19 mouse cellular contexts compared by ENCODE assay signal in genomic region chr11:120382509-120382908, GRCm38 (mm10). TPM values are rescaled to one million over a fixed set of nuclear protein-coding genes. Genes with fewer than 3 reads are reported as not detected.
DNase-seq lines count a peak whose midpoint lies in the region; ATAC-seq and TF ChIP-seq lines count a peak whose summit lies in the region.
"Had no signal": no experiment of that assay in that cellular context is flagged by ENCODE, and none has a peak within 500 bp of the region (broad histone marks: within the 10 kb centered on the region; RNA-seq: fewer than 3 reads in every experiment).

No protein-coding gene starts in this region.

- H3K4me3 ChIP-seq in stomach, embryonic 15.5 days (replicated peaks) = no peak overlapping the region
- H3K4me3 ChIP-seq in stomach, postnatal 0 days (ENCODE audit: low read depth, low read length) = no peak overlapping the region
- no peak overlapping the region for H3K4me3 ChIP-seq in heart, embryonic 10.5 days
- H3K4me3 ChIP-seq: forebrain, embryonic 12.5 days; liver, embryonic 13.5 days had no signal

- H3K4me2 ChIP-seq in stomach, embryonic 15.5 days = no peak overlapping the region
- no peak overlapping the region for H3K4me2 ChIP-seq in stomach, postnatal 0 days (replicated peaks; ENCODE audit: low read depth)
- H3K4me2 ChIP-seq: forebrain, embryonic 12.5 days; liver, embryonic 13.5 days had no signal

- H3K27me3 ChIP-seq in stomach, embryonic 15.5 days (replicated peaks) = no peaks in the 10 kb centered on the region
- no peaks in the 10 kb centered on the region for H3K27me3 ChIP-seq in stomach, postnatal 0 days (ENCODE audit: control insufficient read depth, insufficient read depth, low read length)
- H3K27me3 ChIP-seq in heart, embryonic 10.5 days (ENCODE audit: insufficient read depth, poor library complexity, severe bottlenecking) = no peaks in the 10 kb centered on the region
- H3K27me3 ChIP-seq: forebrain, embryonic 12.5 days; liver, embryonic 13.5 days had no signal

- TF ChIP-seq EP300 in stomach, postnatal 0 days (optimal IDR thresholded peaks at IDR 0.05) = no peak

- no peaks in the 10 kb centered on the region for H3K9me3 ChIP-seq in stomach, embryonic 15.5 days
- H3K9me3 ChIP-seq in stomach, postnatal 0 days (ENCODE audit: control insufficient read depth, low read length) = no peaks in the 10 kb centered on the region
- H3K9me3 ChIP-seq in heart, embryonic 10.5 days = no peaks in the 10 kb centered on the region
- H3K9me3 ChIP-seq: forebrain, embryonic 12.5 days; liver, embryonic 13.5 days had no signal

- WGBS in stomach, embryonic 15.5 days = 92% methylated on average over 9 of the region's 9 CpGs
- 86% methylated on average over 9 of the region's 9 CpGs for WGBS in stomach, postnatal 0 days
- 62% methylated on average over 9 of the region's 9 CpGs for WGBS in heart, embryonic 10.5 days

- H3K27ac ChIP-seq in stomach, embryonic 15.5 days = 0 out of 2 replicates have a peak overlapping the region, but pooled peaks have one; percentile 16
- no peak overlapping the region for H3K27ac ChIP-seq in stomach, postnatal 0 days (replicated peaks)
- H3K27ac ChIP-seq in heart, embryonic 10.5 days = peak overlapping the region; percentile 85
- H3K27ac ChIP-seq: forebrain, embryonic 12.5 days; liver, embryonic 13.5 days had no signal

- no peak for DNase-seq in stomach, postnatal 0 days (ENCODE audit: low spot score)
- peak; percentile 86 for DNase-seq in heart, embryonic 10.5 days (ENCODE audit: low spot score)
- peak; percentile 72 for DNase-seq in heart, postnatal 4 days
- DNase-seq in thymus, postnatal 10 days (ENCODE audit: low spot score in 2 of 2) = no peak
- DNase-seq in liver = no peak
- no peak for DNase-seq in thymus, postnatal 36 days
- DNase-seq: adrenal gland, postnatal 14 days; cerebellum, adult 8-10 months; gastrocnemius, postnatal 10 days; liver, embryonic 13.5 days; lung, postnatal 14 days; retina, postnatal 1 day; thymus, adult 2 months had no signal

- no peak overlapping the region for H3K9ac ChIP-seq in stomach, embryonic 15.5 days
- no peak overlapping the region for H3K9ac ChIP-seq in stomach, postnatal 0 days (ENCODE audit: low read length)
- H3K9ac ChIP-seq: forebrain, embryonic 12.5 days; liver, embryonic 13.5 days had no signal

- TF ChIP-seq CTCF in stomach, postnatal 0 days (IDR thresholded peaks at IDR 0.05; ENCODE audit: low read depth) = no peak

- peaks cover 59% of the 10 kb centered on the region for H3K36me3 ChIP-seq in stomach, embryonic 15.5 days
- H3K36me3 ChIP-seq in stomach, postnatal 0 days (ENCODE audit: control insufficient read depth, insufficient read depth, low read length) = peaks cover 31% of the 10 kb centered on the region
- peaks cover 73% of the 10 kb centered on the region for H3K36me3 ChIP-seq in heart, embryonic 10.5 days

- no peak for ATAC-seq in stomach, embryonic 15.5 days (ENCODE audit: insufficient read depth, low FRiP score, low read depth)
- ATAC-seq in stomach, postnatal 0 days (ENCODE audit: low FRiP score, low TSS enrichment) = no peak
- ATAC-seq: CD4-positive, CD25-positive, alpha-beta regulatory T cell, adult 4 months had no signal

- peaks cover 12% of the 10 kb centered on the region for H3K4me1 ChIP-seq in stomach, embryonic 15.5 days
- H3K4me1 ChIP-seq in stomach, postnatal 0 days (replicated peaks; ENCODE audit: control insufficient read depth, insufficient read depth) = 0 out of 2 replicates have a peak, but pooled peaks cover 2% of the 10 kb centered on the region
- peaks cover 51% of the 10 kb centered on the region for H3K4me1 ChIP-seq in heart, embryonic 10.5 days

RNA-seq across cellular contexts. Expression of gene Faap100, which starts 3.9 kb away (rescaled TPM):
- 31.5 and 33.0 TPM in 2 replicates for polyA plus RNA-seq in stomach, embryonic 15.5 days (2015; fragmentation: Nextera tagmentation; extraction: Ambion mirVana)
- 14.3 and 15.3 TPM in 2 replicates for polyA plus RNA-seq in stomach, postnatal 0 days (2015; fragmentation: Nextera tagmentation; extraction: Ambion mirVana)
- 32.5 and 35.9 TPM in 2 replicates for polyA plus RNA-seq in heart, embryonic 10.5 days (2016; fragmentation: Nextera tagmentation; extraction: Ambion mirVana)
- 10 to 100 TPM; 31.4 to 34.4 TPM for total RNA-seq in heart, postnatal 4 days (2021)

RNA-seq across cellular contexts. Expression of gene Fscn2, which starts 21.2 kb away (rescaled TPM):
- 0.49 and 0.85 TPM in 2 replicates for polyA plus RNA-seq in stomach, embryonic 15.5 days (2015; fragmentation: Nextera tagmentation; extraction: Ambion mirVana)
- polyA plus RNA-seq in stomach, postnatal 0 days (2015; fragmentation: Nextera tagmentation; extraction: Ambion mirVana) = 0.41 and 0.47 TPM in 2 replicates
- 0.25 and 0.49 TPM in 2 replicates for polyA plus RNA-seq in heart, embryonic 10.5 days (2016; fragmentation: Nextera tagmentation; extraction: Ambion mirVana)
- under 1 TPM in 1 of 2 experiments, not detected in 1; 0.34 TPM for total RNA-seq in heart, postnatal 4 days (2021)
- polyA plus RNA-seq: liver, embryonic 13.5 days had no signal

RNA-seq across cellular contexts. Expression of gene Actg1, which starts 34.2 kb away (rescaled TPM):
- polyA plus RNA-seq in stomach, embryonic 15.5 days (2015; fragmentation: Nextera tagmentation; extraction: Ambion mirVana) = 2,501 and 2,557 TPM in 2 replicates
- polyA plus RNA-seq in stomach, postnatal 0 days (2015; fragmentation: Nextera tagmentation; extraction: Ambion mirVana) = 2,268 and 2,377 TPM in 2 replicates
- 1,513 and 2,033 TPM in 2 replicates for polyA plus RNA-seq in heart, embryonic 10.5 days (2016; fragmentation: Nextera tagmentation; extraction: Ambion mirVana)
- total RNA-seq in heart, postnatal 4 days (2021) = 1,000 to 10,000 TPM in 1 of 2 experiments, 100 to 1,000 TPM in 1; 930 to 1,002 TPM

RNA-seq across cellular contexts. Expression of gene Nploc4, which starts 55.0 kb away (rescaled TPM):
- polyA plus RNA-seq in stomach, embryonic 15.5 days (2015; fragmentation: Nextera tagmentation; extraction: Ambion mirVana) = 28.1 and 29.8 TPM in 2 replicates
- polyA plus RNA-seq in stomach, postnatal 0 days (2015; fragmentation: Nextera tagmentation; extraction: Ambion mirVana) = 15.7 and 17.9 TPM in 2 replicates
- 43.0 and 49.6 TPM in 2 replicates for polyA plus RNA-seq in heart, embryonic 10.5 days (2016; fragmentation: Nextera tagmentation; extraction: Ambion mirVana)
- total RNA-seq in heart, postnatal 4 days (2021) = 10 to 100 TPM; 63.3 to 63.8 TPM

RNA-seq across cellular contexts. Expression of gene Tspan10, which starts 59.9 kb away (rescaled TPM):
- polyA plus RNA-seq in stomach, embryonic 15.5 days (2015; fragmentation: Nextera tagmentation; extraction: Ambion mirVana) = not detected in 2 replicates
- not detected in 2 replicates for polyA plus RNA-seq in stomach, postnatal 0 days (2015; fragmentation: Nextera tagmentation; extraction: Ambion mirVana)
- polyA plus RNA-seq in heart, embryonic 10.5 days (2016; fragmentation: Nextera tagmentation; extraction: Ambion mirVana) = not detected in 2 replicates
- total RNA-seq in heart, postnatal 4 days (2021) = 1 to 10 TPM; 3.0 to 4.0 TPM
- total RNA-seq: gastrocnemius, postnatal 10 days; hematopoietic stem cell, adult 5-6 weeks had no signal
- polyA plus RNA-seq: CD4-positive, CD25-positive, alpha-beta regulatory T cell, adult 4 months; kidney, embryonic 16.5 days; liver, embryonic 13.5 days; neural tube, embryonic 14.5 days had no signal

Comparison
In these comparisons a context has a peak if more than half of its experiments do, and no peak if none do; other contexts are left out.
1. DNase-seq: peak in heart, embryonic 10.5 days (single experiment) and heart, postnatal 4 days (single experiment); none in stomach, postnatal 0 days (single experiment), thymus, postnatal 10 days (0 of 2), liver (single experiment) and thymus, postnatal 36 days (0 of 2).